Mouse (Mus musculus) CD4-positive naive resting alpha-beta T cell, adult 57 days (primary cell): Measurements from ENCODE around the gene Hectd2. TPM values are rescaled to one million over a fixed set of nuclear protein-coding genes. Genes with fewer than 3 reads are reported as not detected.

Source experiments
- total RNA-seq: library from RNA; stranded (reverse); gene quantifications from one replicate; pipeline ENCODE4 v1.2.4, GENCODE M21; 2023

The Hectd2 gene
- total RNA-seq = 5.3 TPM

DNA sequence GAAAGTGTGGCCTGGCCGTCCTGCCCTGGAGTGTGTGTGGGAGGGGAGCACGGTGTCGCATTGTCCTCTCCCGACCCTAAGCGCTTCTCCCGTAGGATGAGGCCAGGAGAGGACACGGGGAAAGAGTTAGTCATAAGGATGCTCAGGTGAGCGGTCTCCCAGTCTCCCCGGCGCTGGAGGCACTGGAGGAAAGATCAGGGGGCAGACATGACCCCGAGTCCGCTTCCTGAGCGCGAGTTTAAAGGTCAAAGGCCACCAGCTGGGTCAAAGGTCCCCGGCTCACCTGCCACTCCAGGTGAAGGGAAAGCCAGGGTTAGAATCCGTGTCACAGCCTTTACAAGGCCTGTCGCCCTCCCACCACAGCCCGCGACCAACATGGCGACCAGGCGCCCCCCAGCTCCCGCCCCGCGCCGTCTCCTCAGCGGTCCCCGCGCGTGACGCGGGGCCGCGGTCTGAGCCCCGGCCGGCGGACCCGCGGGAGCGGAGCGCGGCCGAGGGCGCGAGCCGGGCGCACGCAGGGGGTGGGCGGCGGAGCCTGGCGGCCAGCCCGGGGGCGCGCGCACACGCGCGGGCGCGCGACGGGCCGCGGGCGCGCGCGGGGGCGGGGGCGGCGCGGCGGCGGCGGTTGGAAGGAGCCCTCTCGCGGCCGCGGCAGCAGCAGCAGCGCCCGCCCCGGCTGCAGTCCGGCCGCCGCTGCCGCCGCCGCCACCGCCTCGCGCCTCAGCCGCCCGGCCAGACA lies at the start of gene Hectd2:
Hectd2 (plus strand) TSS at position 594 of the 739 bp plus-strand sequence.

Other genes with a start within 250 kb of the Hectd2 start
- 64.4 TPM for gene Pcgf5, start 206.3 kb upstream of the Hectd2 start, total RNA-seq
- not detected for gene Ppp1r3c, start 182.0 kb downstream of the Hectd2 start, total RNA-seq